Mouse (Mus musculus): ENCODE data around the gene Mogat1.
"Not testable (repeated sequence)": the region's sequence is repeated elsewhere in the genome, so short reads cannot be mapped to it uniquely, and the experiment has no call there.

Gene Mogat1

GRCm38 (mm10) chr1:78537494-78538010 lies 26.8 kb downstream of the Mogat1 start:
- DNase-seq: peak; percentile 84

- no peak for DNase-seq
Observed at GRCm38 (mm10) chr1:78538396-78538795, 27.6 kb downstream of the Mogat1 start.

- no peak for DNase-seq
Observed at GRCm38 (mm10) chr1:78539166-78539565, 28.4 kb downstream of the Mogat1 start.

GRCm38 (mm10) chr1:78543631-78544030 lies 32.8 kb downstream of the Mogat1 start:
- not testable (repeated sequence) for DNase-seq

- DNase-seq: no peak
Observed at GRCm38 (mm10) chr1:78546258-78546657, 35.5 kb downstream of the Mogat1 start.

GRCm38 (mm10) chr1:78548961-78549360 lies 38.2 kb downstream of the Mogat1 start:
- no peak for DNase-seq

- no peak for DNase-seq
Observed at GRCm38 (mm10) chr1:78554012-78554666, 43.3 kb downstream of the Mogat1 start.

GRCm38 (mm10) chr1:78566963-78567362 lies 56.2 kb downstream of the Mogat1 start:
- DNase-seq: no peak

GRCm38 (mm10) chr1:78567421-78567820 lies 56.6 kb downstream of the Mogat1 start:
- DNase-seq: peak; percentile 33

GRCm38 (mm10) chr1:78567834-78568507 lies 57.2 kb downstream of the Mogat1 start:
- DNase-seq: peak; percentile 79

GRCm38 (mm10) chr1:78569617-78570016 lies 58.8 kb downstream of the Mogat1 start:
- no peak for DNase-seq

- DNase-seq: no peak
Observed at GRCm38 (mm10) chr1:78585080-78585479, 74.3 kb downstream of the Mogat1 start.

GRCm38 (mm10) chr1:78586986-78587385 lies 76.2 kb downstream of the Mogat1 start:
- DNase-seq: no peak
